Mouse (Mus musculus): ENCODE results near the gene Kifc1. TPM values are rescaled to one million over a fixed set of nuclear protein-coding genes. Genes with fewer than 3 reads are reported as not detected.
"Not testable (repeated sequence)": the region's sequence is repeated elsewhere in the genome, so short reads cannot be mapped to it uniquely, and the experiment has no call there.

The Kifc1 gene
- total RNA-seq, 2 experiments from 2014 or later = 13.4 to 15.8 TPM

GRCm38 (mm10) chr17:33919351-33920281, 29.2 kb upstream of the Kifc1 start:
- peak; percentile 91 for DNase-seq

DNA sequence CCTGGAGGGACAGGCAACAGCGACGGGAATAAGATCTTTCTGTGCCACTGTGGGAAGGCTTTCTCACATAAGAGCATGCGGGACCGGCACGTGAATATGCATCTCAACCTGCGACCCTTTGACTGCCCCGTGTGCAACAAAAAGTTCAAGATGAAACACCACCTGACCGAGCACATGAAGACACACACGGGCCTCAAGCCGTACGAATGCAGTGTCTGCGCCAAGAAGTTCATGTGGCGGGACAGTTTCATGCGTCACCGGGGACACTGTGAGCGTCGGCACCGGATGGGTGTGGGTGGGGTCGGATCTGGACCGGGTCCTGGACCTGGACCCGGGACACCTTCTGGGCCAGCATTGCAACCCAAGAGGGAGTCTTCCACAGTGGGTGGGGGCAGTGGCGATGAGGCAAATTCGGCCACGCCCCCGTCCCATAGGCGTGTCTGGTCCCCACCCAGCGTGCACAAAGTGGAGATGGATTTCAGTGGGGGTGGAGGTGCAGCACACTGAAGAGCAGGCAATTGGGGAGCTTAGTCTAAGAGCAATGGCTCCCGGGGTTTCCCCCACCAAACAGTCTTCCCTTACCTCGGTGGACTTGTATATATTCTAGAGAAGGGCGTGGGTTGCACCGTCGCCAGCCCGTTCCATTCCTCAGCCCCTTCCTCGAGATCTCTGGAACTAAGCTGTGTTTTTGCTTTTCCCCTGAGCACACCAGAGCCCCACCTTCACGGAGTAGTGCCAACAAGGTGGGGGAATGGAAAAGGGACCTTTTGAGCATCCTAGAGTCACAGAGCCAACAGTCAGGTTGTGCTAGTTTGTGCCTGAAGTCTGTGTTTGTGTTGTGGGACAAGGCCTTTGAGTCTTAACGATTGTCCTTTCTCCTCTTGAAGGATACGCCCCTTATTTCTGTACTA, 28.1 kb upstream of the Kifc1 start:
- DNase-seq = no peak

GRCm38 (mm10) chr17:33917656-33918292, 27.3 kb upstream of the Kifc1 start:
- no peak for DNase-seq

DNA sequence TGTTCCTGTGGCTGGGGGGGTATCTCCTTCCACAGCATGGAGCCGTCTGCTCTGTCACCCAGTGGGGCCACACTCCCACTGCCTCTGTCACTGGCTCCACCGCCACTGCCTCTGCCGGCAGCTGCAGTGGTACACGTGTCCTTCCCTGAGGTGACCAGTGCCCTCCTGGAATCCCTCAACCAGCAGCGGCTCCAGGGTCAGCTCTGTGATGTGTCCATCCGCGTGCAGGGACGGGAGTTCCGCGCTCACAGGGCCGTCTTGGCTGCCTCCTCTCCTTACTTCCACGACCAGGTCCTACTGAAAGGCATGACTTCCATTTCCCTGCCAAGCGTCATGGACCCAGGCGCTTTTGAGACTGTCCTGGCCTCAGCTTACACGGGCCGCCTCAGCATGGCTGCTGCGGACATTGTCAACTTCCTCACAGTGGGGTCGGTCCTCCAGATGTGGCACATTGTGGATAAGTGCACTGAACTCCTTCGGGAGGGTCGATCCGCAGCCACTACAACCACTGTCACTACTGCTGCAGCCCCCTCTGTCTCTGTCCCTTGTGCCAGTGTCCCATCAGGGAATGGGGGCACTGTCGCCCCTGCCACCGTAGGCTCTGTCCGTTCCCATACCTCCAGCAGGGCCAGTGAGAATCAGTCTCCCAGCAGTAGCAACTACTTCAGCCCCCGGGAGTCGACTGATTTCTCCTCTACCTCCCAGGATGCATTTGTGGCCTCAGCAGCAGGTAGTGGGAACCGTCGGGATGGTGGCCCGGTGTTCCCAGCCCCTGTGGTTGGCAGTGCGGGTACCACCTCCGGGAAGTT, 26.6 kb upstream of the Kifc1 start:
- DNase-seq = no peak

GRCm38 (mm10) chr17:33916294-33916693, 25.8 kb upstream of the Kifc1 start:
- no peak for DNase-seq

DNA sequence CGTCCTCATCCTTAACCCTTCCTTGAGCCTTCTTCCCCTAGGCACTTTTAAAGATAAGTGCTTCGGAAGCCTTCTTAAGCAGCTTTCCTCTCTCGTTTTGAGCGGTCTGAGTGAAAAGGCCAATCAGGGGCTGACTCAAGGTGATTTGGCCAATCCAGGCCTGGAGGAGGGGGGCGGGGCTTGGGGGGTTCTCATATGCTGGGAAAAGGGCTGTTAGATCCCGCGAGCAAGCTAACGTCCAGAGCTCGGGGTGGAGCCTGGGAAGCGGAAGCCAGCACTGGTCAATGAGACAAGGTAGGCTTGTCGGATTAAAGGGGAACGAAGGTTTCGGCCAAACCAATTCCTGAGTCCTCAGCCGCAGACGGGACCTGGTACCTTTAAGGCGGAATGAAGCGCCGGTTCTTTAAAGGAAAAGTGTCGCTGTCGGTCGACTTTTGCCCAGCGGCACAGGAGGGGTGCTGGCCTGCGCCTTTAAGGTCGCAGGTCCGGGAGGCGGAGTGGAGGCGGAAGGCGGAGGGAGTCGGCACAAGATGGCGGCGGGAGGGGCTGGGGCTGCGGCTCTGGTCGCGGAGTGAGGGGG, 25.3 kb upstream of the Kifc1 start, which contains the start of the genes Tapbp and Zbtb22:
Tapbp (plus strand) TSS at position 229 of the 580 bp plus-strand sequence.
Zbtb22 (plus strand) TSS at position 234 of the 580 bp plus-strand sequence.
- DNase-seq = peak; percentile 96

DNA sequence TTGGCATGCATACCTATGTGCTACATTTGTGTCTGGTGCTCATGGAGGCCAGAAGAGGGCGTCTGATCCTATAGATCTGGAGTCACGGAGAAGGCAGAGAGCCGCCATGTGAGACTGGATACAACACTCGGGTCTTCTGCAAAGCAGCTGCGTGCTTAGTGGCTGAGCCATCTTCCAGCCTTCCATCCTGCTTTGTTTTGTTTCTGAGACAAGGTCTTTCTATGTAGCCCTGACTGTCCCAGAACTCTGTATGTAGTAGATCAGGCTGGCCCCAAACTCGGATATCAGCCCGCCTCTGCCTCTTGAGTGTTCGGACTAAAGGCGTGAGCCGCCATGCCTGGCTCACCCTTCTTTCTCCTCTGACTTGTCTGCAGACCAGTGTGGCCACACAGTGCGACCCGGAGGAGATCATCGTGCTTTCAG, 24.5 kb upstream of the Kifc1 start:
- DNase-seq = no peak

DNA sequence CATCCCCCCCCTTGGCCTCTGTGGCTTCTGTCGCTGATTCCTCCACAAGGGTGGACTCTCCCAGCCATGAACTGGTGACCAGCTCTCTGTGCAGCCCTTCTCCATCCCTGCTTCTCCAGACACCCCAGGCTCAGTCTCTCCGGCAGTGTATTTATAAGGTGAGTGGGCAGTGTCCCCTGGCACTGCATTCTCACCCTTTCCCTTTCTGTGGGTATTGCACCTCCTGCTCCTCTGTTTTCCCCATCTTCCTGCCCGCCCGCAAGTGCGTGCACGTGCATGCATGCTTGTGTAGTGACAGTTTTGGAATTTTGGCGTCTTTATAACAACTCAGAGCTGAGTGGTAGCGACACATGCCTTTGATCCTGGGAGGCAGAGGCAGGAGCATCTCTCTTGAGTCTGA, 23.4 kb upstream of the Kifc1 start:
- no peak for DNase-seq

- no peak for DNase-seq
Measured at GRCm38 (mm10) chr17:33913264-33913663, 22.8 kb upstream of the Kifc1 start.

GRCm38 (mm10) chr17:33911813-33912414, 21.5 kb upstream of the Kifc1 start:
- no peak for DNase-seq

DNA sequence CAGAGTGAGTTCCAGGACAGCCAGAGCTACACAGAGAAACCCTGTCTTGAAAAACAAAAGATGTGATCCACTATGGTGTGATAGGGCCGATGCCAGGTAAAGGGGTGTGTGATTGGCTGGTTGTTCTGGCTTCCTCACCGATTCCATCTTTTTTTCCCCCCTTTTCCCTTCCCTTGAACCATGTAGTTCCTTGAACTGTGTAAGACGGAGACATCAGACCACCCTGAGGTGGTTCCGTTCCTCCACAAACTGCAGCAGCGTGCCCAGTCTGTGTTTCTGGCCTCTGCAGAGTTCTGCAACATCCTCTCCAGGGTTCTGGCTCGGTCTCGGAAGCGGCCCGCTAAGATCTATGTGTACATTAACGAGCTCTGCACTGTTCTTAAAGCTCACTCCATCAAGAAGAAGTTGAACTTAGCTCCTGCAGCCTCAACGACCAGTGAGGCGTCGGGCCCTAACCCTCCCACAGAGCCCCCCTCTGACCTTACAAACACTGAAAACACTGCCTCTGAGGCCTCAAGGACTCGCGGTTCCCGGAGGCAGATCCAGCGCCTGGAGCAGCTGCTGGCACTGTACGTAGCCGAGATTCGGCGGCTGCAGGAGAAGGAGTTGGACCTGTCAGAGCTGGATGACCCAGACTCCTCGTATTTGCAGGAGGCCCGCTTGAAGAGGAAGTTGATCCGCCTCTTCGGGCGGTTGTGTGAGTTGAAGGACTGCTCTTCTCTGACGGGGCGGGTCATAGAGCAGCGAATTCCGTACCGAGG, 20.8 kb upstream of the Kifc1 start:
- DNase-seq = no peak

DNA sequence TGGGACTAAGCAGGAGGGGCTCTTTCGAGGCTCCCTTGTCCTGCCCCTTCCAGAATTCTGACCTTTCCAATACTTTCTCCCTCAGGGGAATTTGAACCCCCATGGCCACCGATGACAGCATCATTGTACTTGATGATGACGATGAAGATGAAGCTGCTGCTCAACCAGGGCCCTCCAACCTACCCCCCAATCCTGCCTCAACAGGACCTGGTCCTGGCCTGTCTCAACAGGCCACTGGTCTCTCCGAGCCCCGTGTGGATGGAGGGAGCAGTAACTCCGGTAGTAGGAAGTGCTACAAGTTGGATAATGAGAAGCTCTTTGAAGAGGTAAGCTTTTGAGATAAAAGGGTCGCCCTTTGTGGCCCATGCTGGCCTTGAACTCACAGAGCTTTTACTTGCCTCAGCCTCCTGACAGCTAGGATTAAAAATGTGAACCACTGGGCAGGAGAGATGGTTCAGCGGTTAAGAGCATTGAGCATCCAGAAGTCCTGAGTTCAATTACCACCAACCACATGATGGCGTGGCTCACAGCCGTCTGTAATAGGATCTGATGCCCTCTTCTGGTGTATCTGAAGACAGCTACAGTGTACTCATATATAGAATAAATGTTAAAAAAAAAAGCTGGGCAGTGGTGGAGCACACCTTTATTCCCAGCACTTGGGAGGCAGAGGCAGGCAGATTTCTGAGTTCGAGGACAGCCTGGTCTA, 20.0 kb upstream of the Kifc1 start:
- DNase-seq = no peak

DNA sequence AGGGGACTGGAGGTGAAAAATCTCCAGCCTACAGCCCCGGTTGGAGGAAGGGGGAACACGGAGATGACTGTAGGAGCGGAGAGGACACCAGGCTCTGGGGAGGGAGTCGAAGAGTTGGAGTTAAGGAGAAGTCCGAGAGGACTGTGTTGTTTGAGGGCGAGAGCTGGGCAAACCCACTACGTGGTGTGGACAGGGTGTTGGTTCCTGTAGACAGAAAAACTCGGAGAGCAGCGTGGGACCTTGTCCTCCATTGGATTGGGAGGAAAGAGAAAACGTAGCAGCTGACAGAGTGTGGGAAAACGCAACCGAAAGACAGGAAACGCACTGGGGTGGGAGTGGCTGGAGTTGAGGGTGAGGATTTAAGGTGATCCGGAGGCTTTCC, 19.4 kb upstream of the Kifc1 start:
- peak; percentile 75 for DNase-seq

DNA sequence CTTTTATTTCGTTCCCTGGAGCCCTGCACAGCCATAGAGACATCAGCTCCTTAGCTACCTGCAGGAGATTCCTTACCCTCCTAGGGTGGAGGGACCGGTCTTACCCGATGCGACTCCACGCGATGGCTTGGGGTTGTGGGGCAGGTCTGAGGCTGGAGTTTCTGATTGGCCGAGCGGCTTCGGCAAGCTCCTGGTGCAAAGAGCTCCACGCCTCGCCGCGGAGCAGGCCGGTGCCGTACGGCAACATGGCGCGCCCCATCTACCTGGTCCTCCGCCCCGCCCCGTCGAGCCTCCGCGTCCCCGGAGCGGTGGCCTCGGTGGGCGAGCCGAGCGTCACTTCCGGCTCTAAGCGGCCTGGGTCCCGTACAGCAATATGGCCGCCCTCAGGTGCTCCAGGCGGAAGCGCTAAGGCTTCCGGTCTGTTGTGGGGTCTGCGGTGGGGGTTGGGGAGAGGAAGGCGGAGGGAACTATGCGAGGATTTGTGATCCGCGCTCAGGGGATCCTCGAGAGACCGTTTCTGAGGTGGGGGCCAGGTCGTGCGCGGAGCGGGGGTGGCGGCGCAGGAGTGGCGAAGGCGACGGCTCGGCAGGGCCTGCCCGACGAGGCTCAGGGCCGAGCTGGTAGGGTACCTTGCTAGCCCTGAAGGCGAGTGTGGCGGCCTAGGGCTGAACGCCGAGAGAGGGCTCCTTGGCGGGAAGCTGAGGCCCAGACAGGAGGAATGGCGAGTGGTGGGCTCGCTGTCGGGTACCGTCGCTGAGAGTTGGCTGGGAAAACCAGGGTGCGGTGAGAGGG, 18.8 kb upstream of the Kifc1 start, which contains the start of gene Daxx:
Daxx (plus strand) TSS at position 338 of the 792 bp plus-strand sequence.
- DNase-seq = peak; percentile 100

- DNase-seq = peak; percentile 57
Measured at GRCm38 (mm10) chr17:33908331-33909076, 18.0 kb upstream of the Kifc1 start.

DNA sequence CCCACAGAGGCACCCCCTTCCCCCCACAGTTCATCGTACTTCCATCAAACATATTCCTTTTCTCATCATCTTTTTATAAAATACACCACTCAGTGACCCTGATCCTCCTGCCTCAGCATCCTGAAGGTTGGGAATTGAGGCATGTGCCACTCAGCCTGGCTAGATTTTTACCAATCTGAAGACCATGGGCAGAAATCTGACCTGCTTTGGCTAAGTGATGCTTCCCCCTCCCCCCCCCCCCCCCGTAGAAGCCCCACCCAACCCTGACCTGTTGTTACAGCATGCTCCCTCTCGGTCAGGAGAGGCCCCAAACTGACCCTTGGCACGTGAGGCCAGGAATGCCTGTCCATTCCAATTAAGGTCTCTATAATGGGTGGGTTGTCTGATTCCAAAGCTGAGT, 14.4 kb upstream of the Kifc1 start, which contains the start of gene Platr17:
Platr17 (plus strand) TSS at position 301 of the 400 bp plus-strand sequence.
- DNase-seq = not testable (repeated sequence)

All from adrenal gland, postnatal 10 days (tissue).